In the genomic region with DNA sequence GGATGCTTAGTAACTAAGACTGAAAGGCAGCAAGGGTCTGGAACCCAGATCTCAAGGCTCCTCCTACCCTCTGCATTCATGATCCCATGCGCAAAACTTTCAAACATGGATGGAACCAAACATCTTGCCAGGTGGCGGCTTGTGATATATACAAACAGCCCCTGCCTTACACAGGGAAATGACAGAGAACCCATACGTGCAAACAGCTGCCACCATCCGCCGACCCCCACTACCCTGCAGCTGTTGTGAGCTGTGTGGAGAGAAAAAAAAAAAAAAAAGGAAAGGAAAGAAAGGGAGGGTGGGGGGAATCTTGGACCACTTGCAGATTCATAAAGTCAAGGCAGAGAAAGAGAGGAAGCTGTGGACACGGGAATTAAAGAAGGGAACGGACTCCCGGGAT, we compare ENCODE assay signal across 25 mouse cellular contexts. TPM values are rescaled to one million over a fixed set of nuclear protein-coding genes. Genes with fewer than 3 reads are reported as not detected.
DNase-seq lines count a peak whose midpoint lies in the region; ATAC-seq and TF ChIP-seq lines count a peak whose summit lies in the region.
"Had no signal": no experiment of that assay in that cellular context is flagged by ENCODE, and none has a peak within 500 bp of the region (broad histone marks: within the 10 kb centered on the region; RNA-seq: fewer than 3 reads in every experiment).

No protein-coding gene starts in this region.

- no peak for ATAC-seq in intestine, embryonic 15.5 days
- no peak for ATAC-seq in intestine, embryonic 16.5 days
- ATAC-seq in limb, embryonic 12.5 days (ENCODE audit: insufficient number of reproducible peaks, insufficient read depth, low FRiP score, low TSS enrichment, low read depth), result 0 out of 2 replicates have a peak, but pooled peaks have one; percentile 28
- ATAC-seq: lung, postnatal 0 days had no signal

- 36% methylated on average over 8 of the region's 8 CpGs for WGBS in intestine, embryonic 15.5 days
- WGBS in intestine, embryonic 16.5 days, result 41% methylated on average over 8 of the region's 8 CpGs
- 58% methylated on average over 8 of the region's 8 CpGs for WGBS in limb, embryonic 12.5 days

- no peak overlapping the region for H3K4me3 ChIP-seq in intestine, embryonic 15.5 days (replicated peaks)
- no peak overlapping the region for H3K4me3 ChIP-seq in intestine, embryonic 16.5 days (ENCODE audit: low read length)
- peak overlapping the region; percentile 57 for H3K4me3 ChIP-seq in E14TG2a.4 (replicated peaks; ENCODE audit: low read length)
- H3K4me3 ChIP-seq in ES-E14 (ENCODE audit: insufficient read depth in 1 of 2, low read depth in 1 of 2, low read length in 2 of 2, poor library complexity in 1 of 2, severe bottlenecking in 1 of 2), result peak overlapping the region; percentile 0 to 37; a peak in 3 of 4 replicates
- H3K4me3 ChIP-seq in limb, embryonic 12.5 days (replicated peaks), result no peak overlapping the region
- H3K4me3 ChIP-seq: embryonic facial prominence, embryonic 13.5 days; layer of hippocampus, adult 2 months; midbrain, embryonic 10.5 days; neural tube, embryonic 13.5 days; stomach, embryonic 15.5 days had no signal

- no peaks in the 10 kb centered on the region for H3K9me3 ChIP-seq in intestine, embryonic 15.5 days
- H3K9me3 ChIP-seq in intestine, embryonic 16.5 days (ENCODE audit: control insufficient read depth, low read length), result no peaks in the 10 kb centered on the region
- H3K9me3 ChIP-seq in E14TG2a.4 (ENCODE audit: low read length), result no peaks in the 10 kb centered on the region
- H3K9me3 ChIP-seq in ES-E14 (ENCODE audit: control insufficient read depth, insufficient read depth, low read depth, low read length), result no peaks in the 10 kb centered on the region
- no peaks in the 10 kb centered on the region for H3K9me3 ChIP-seq in limb, embryonic 12.5 days
- H3K9me3 ChIP-seq: embryonic facial prominence, embryonic 13.5 days; midbrain, embryonic 10.5 days; neural tube, embryonic 13.5 days; stomach, embryonic 15.5 days had no signal

- in situ Hi-C loops in ES-E14 (cut with MboI; ENCODE audit: low sequenced_read_pairs in 2 of 2, unreplicated experiment in 2 of 2), result no loop called here

- no peaks in the 10 kb centered on the region for H3K36me3 ChIP-seq in intestine, embryonic 15.5 days
- no peaks in the 10 kb centered on the region for H3K36me3 ChIP-seq in intestine, embryonic 16.5 days (ENCODE audit: control insufficient read depth, insufficient read depth, low read length)
- H3K36me3 ChIP-seq in E14TG2a.4 (ENCODE audit: insufficient read depth, low read length) (no peaks in the 10 kb centered on the region), ES-E14 (ENCODE audit: control insufficient read depth, insufficient read depth, low read length, poor library complexity, severe bottlenecking) (no peaks in the 10 kb centered on the region)
- H3K36me3 ChIP-seq in limb, embryonic 12.5 days, result no peaks in the 10 kb centered on the region
- H3K36me3 ChIP-seq: embryonic facial prominence, embryonic 13.5 days; midbrain, embryonic 10.5 days; neural tube, embryonic 13.5 days; stomach, embryonic 15.5 days had no signal

- DNase-seq in ES-E14 (ENCODE audit: low read depth, low spot score), result no peak
- DNase-seq in ovary, postnatal 14 days (ENCODE audit: low spot score), result no peak
- DNase-seq in cerebellum, adult 9-10 months, result no peak
- DNase-seq: adrenal gland, postnatal 25 days; B cell, adult 2 months; cerebellum, adult 11 months; cerebellum, postnatal 10 days; heart, postnatal 4 days; kidney, adult 9 months; kidney, postnatal 25 days; layer of hippocampus, postnatal 36 days; right cerebral cortex, adult 18-20 months; right cerebral cortex, postnatal 4 days had no signal

- H3K27ac ChIP-seq in intestine, embryonic 15.5 days, result no peak overlapping the region
- no peak overlapping the region for H3K27ac ChIP-seq in intestine, embryonic 16.5 days (ENCODE audit: low read length)
- H3K27ac ChIP-seq in ES-E14 (ENCODE audit: insufficient read depth, low read depth, low read length, poor library complexity, severe bottlenecking), result peak overlapping the region; percentile 95
- no peak overlapping the region for H3K27ac ChIP-seq in limb, embryonic 12.5 days
- H3K27ac ChIP-seq: embryonic facial prominence, embryonic 13.5 days; hindbrain, embryonic 14.5 days; layer of hippocampus, adult 2 months; midbrain, embryonic 10.5 days; neural tube, embryonic 13.5 days had no signal

- H3K4me2 ChIP-seq in intestine, embryonic 15.5 days (replicated peaks), result 0 out of 2 replicates have a peak overlapping the region, but pooled peaks have one; percentile 6
- no peak overlapping the region for H3K4me2 ChIP-seq in intestine, embryonic 16.5 days (ENCODE audit: low read depth, low read length)
- H3K4me2 ChIP-seq in limb, embryonic 12.5 days, result no peak overlapping the region
- H3K4me2 ChIP-seq: embryonic facial prominence, embryonic 13.5 days; hindbrain, embryonic 14.5 days; neural tube, embryonic 13.5 days; stomach, embryonic 15.5 days had no signal

- peaks cover 23% of the 10 kb centered on the region for H3K4me1 ChIP-seq in intestine, embryonic 15.5 days (replicated peaks)
- peaks cover 16% of the 10 kb centered on the region for H3K4me1 ChIP-seq in intestine, embryonic 16.5 days (ENCODE audit: control insufficient read depth, insufficient read depth, low read length)
- H3K4me1 ChIP-seq in E14TG2a.4 (replicated peaks; ENCODE audit: low read depth, low read length) (peaks cover 95% of the 10 kb centered on the region), ES-E14 (ENCODE audit: control insufficient read depth in 2 of 2, insufficient read depth in 2 of 2, low read length in 2 of 2, poor library complexity in 1 of 2) (peaks cover 14 to 48% of the 10 kb centered on the region in 2 experiments)
- H3K4me1 ChIP-seq in limb, embryonic 12.5 days (replicated peaks), result peaks cover 29% of the 10 kb centered on the region
- H3K4me1 ChIP-seq: midbrain, embryonic 10.5 days had no signal

- TF ChIP-seq CTCF in E14TG2a.4 (conservative IDR thresholded peaks at IDR 0.05; ENCODE audit: low read length), result no peak

- no peaks in the 10 kb centered on the region for H3K27me3 ChIP-seq in intestine, embryonic 15.5 days (replicated peaks)
- H3K27me3 ChIP-seq in intestine, embryonic 16.5 days (replicated peaks; ENCODE audit: control insufficient read depth, insufficient read depth, low read length), result no peaks in the 10 kb centered on the region
- peaks cover 10% of the 10 kb centered on the region; the same call in 1 of the 2 replicates for H3K27me3 ChIP-seq in E14TG2a.4 (ENCODE audit: insufficient read depth, low read length)
- peaks cover 9% of the 10 kb centered on the region for H3K27me3 ChIP-seq in limb, embryonic 12.5 days
- H3K27me3 ChIP-seq: CH12.LX; stomach, embryonic 15.5 days had no signal

- H3K9ac ChIP-seq in intestine, embryonic 15.5 days, result no peak overlapping the region
- H3K9ac ChIP-seq in intestine, embryonic 16.5 days (ENCODE audit: low read depth, low read length), result no peak overlapping the region
- H3K9ac ChIP-seq in ES-E14 (ENCODE audit: insufficient read depth, low read depth, low read length, poor library complexity, severe bottlenecking), result peak overlapping the region; percentile 60
- no peak overlapping the region for H3K9ac ChIP-seq in limb, embryonic 12.5 days (replicated peaks)
- H3K9ac ChIP-seq: embryonic facial prominence, embryonic 13.5 days; hindbrain, embryonic 14.5 days; neural tube, embryonic 13.5 days; stomach, embryonic 15.5 days had no signal

TF ChIP-seq in ES-E14, 5 proteins besides CTCF, POLR2A, EP300 and RAD21:
- TF ChIP-seq ZNF384 (IDR thresholded peaks at IDR 0.05; ENCODE audit: low read depth, low read length) (peak; percentile 75), ZC3H11A (IDR thresholded peaks at IDR 0.05; ENCODE audit: borderline replicate concordance, low read depth, low read length) (no peak)
TF ChIP-seq in ES-E14: peak in this region for 1.

RNA-seq across cellular contexts. Expression of gene Rbpj, which starts 2.4 kb away (rescaled TPM):
- 24.6 and 27.9 TPM in 2 replicates for polyA plus RNA-seq in intestine, embryonic 15.5 days (2015; fragmentation: Nextera tagmentation; extraction: Ambion mirVana)
- polyA plus RNA-seq in intestine, embryonic 16.5 days (2015; fragmentation: Nextera tagmentation; extraction: Ambion mirVana), result 19.8 and 20.3 TPM in 2 replicates
- total RNA-seq in ES-E14 (2012; rRNA removed), result 159 and 188 TPM in 2 replicates
- polyA plus RNA-seq in limb, embryonic 12.5 days (2016; fragmentation: Nextera tagmentation; extraction: Ambion mirVana), result 51.3 and 52.3 TPM in 2 replicates

Comparison
In these comparisons a context has a peak if more than half of its experiments do, and no peak if none do; other contexts are left out.
1. H3K4me3 ChIP-seq: peak in E14TG2a.4 (single experiment) and ES-E14 (2 of 2); none in intestine, embryonic 15.5 days (single experiment), intestine, embryonic 16.5 days (single experiment) and limb, embryonic 12.5 days (single experiment).